Mouse (Mus musculus): Measurements from ENCODE around the gene Rpp25. TPM values are rescaled to one million over a fixed set of nuclear protein-coding genes. Genes with fewer than 3 reads are reported as not detected.

Rpp25 gene
- polyA plus RNA-seq, 1 experiment: 0.22 TPM

DNA sequence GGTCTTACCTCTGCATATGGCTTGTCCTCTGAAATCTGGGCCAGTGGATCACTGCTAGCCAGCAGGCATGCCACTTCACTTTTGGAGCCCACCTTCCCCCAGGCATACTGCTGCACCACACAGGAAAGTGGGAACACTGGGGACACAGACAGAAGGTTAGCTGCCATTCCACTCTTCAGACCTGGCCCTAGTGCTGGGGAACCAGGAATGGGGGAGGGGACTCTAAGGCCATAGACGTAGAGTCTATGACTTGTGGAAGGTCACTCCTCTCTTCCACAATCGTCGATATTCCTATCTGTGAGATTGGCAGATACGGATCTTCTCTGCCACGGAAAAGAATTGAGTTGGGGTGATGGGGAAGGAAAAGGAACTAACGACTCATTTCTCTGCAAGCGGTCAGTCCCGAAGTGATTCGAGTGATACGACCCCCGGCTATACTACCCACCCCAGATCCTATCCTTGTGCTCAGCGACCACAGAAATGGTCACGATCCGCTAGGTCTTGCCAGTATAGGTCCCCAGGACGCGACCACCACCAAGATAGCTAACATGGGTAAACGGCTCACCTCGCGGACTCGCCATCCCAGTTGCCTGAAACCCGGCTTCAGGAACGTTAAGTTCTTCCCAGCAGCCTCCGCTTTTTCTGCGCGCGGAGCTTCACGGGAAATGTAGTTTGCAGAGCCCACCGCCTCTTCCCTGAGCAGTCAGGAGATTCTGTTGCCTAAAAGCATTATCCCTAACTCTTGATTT is 48.5 kb downstream of the Rpp25 start, which contains the start of gene Mpi:
Gene Mpi, minus strand, starts transcription at position 625 of the 749 bp plus-strand sequence.
- H3K4me1 ChIP-seq (ENCODE audit: control insufficient read depth, insufficient read depth, insufficient read length): peaks cover 3% of the 10 kb centered on the region; the same call in 1 of the 2 replicates
- peak within 1 kb of the TSS; percentile 91 for H3K4me3 ChIP-seq (ENCODE audit: extremely low read depth, insufficient read depth, insufficient read length)
- TF ChIP-seq CTCF (IDR thresholded peaks at IDR 0.05; ENCODE audit: extremely low read depth, insufficient read depth, insufficient read length, insufficient replicate concordance) (no peak), POLR2A (IDR thresholded peaks at IDR 0.05; ENCODE audit: low read depth, low read length) (no peak)
- H3K27ac ChIP-seq (ENCODE audit: insufficient read depth, low read length): no peak within 1 kb of the TSS
- WGBS: under 1% methylated on average over 28 of the region's 28 CpGs
- no peaks in the 10 kb centered on the region for H3K27me3 ChIP-seq (ENCODE audit: control insufficient read depth, insufficient read depth, low read length)
- DNase-seq (ENCODE audit: low read depth in 1 of 2, low spot score in 2 of 2): peak in 1 of 2 experiments; percentile 60
- peaks cover 2% of the 10 kb centered on the region; the same call in 1 of the 2 replicates for H3K36me3 ChIP-seq (ENCODE audit: control insufficient read depth, insufficient read depth, low read length)

DNA sequence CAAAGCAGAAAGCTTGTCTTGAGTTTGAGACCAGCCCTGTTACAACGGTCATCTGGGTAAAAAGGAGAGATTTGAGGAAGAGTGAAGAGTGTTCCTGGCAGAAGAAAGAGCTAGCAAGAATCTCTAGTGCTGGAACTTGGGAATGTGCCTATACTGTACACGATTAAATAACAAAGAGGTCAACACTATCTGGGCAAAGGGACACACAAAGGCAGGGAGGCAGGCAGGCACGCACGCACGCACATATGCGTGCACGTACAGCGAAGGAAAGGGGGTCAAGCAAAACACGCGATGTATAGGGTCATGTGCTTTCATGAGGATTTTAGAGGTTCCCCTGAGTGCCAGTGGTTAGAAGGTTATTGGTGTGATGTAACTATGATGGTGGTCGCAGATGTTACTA is 49.3 kb downstream of the Rpp25 start:
- Histone ChIP-seq H3K27ac (ENCODE audit: insufficient read depth, low read length) (no peak overlapping the region), H3K27me3 (ENCODE audit: control insufficient read depth, insufficient read depth, low read length) (no peaks in the 10 kb centered on the region), H3K4me3 (ENCODE audit: extremely low read depth, insufficient read depth, insufficient read length) (no peak overlapping the region), H3K36me3 (ENCODE audit: control insufficient read depth, insufficient read depth, low read length) (peaks cover 2% of the 10 kb centered on the region; the same call in 1 of the 2 replicates), H3K4me1 (ENCODE audit: control insufficient read depth, insufficient read depth, insufficient read length) (peaks cover 3% of the 10 kb centered on the region; the same call in 1 of the 2 replicates)
- TF ChIP-seq POLR2A (IDR thresholded peaks at IDR 0.05; ENCODE audit: low read depth, low read length) (no peak), CTCF (IDR thresholded peaks at IDR 0.05; ENCODE audit: extremely low read depth, insufficient read depth, insufficient read length, insufficient replicate concordance) (no peak)
- 88% methylated on average over 11 of the region's 11 CpGs for WGBS
- DNase-seq (ENCODE audit: low read depth in 1 of 2, low spot score in 2 of 2): no peak

DNA sequence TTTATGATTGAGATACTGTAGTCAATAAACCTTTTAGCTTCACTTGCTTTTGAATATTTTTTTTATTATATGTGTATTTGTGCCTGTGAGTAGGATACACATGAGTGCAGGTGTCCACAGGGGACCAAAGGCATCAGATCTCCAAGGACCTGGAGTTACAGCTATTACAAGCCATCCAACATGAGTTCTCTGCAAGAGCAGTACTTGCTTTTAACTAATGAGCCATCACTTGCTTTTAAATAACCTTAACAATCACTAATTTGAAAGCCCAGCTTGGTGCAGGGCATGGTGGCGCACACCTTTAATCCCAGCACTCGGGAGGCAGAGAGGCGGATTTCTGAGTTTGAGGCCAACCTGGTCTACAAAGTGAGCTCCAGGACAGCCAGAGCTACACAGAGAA is 50.9 kb downstream of the Rpp25 start:
- peaks cover 3% of the 10 kb centered on the region; the same call in 1 of the 2 replicates for H3K4me1 ChIP-seq (ENCODE audit: control insufficient read depth, insufficient read depth, insufficient read length)
- no peak overlapping the region for H3K27ac ChIP-seq (ENCODE audit: insufficient read depth, low read length)
- H3K4me3 ChIP-seq (ENCODE audit: extremely low read depth, insufficient read depth, insufficient read length): no peak overlapping the region
- H3K36me3 ChIP-seq (ENCODE audit: control insufficient read depth, insufficient read depth, low read length): no peaks in the 10 kb centered on the region
- 87% methylated on average over 3 of the region's 3 CpGs for WGBS
- DNase-seq (ENCODE audit: low read depth in 1 of 2, low spot score in 2 of 2): no peak
- H3K27me3 ChIP-seq (ENCODE audit: control insufficient read depth, insufficient read depth, low read length): no peaks in the 10 kb centered on the region
- TF ChIP-seq CTCF (IDR thresholded peaks at IDR 0.05; ENCODE audit: extremely low read depth, insufficient read depth, insufficient read length, insufficient replicate concordance) (no peak), POLR2A (IDR thresholded peaks at IDR 0.05; ENCODE audit: low read depth, low read length) (no peak)

Other genes starting within 250 kb of the Rpp25 start
- gene 1700017B05Rik, start 241.4 kb upstream of the Rpp25 start, polyA plus RNA-seq (2012; rRNA removed): 20.3 and 21.6 TPM in 2 replicates
- 53.8 and 67.0 TPM in 2 replicates for gene Ppcdc, start 63.9 kb upstream of the Rpp25 start, polyA plus RNA-seq (2012; rRNA removed)
- gene Scamp5, start 36.0 kb upstream of the Rpp25 start, polyA plus RNA-seq (2012; rRNA removed): 12.4 and 19.3 TPM in 2 replicates
- gene Cox5a, start 17.2 kb downstream of the Rpp25 start, polyA plus RNA-seq (2012; rRNA removed): 135 and 219 TPM in 2 replicates
- 4.1 and 14.5 TPM in 2 replicates for gene Fam219b, start 33.5 kb downstream of the Rpp25 start, polyA plus RNA-seq (2012; rRNA removed)
- gene Mpi, start 48.7 kb downstream of the Rpp25 start, polyA plus RNA-seq (2012; rRNA removed): 13.0 and 16.7 TPM in 2 replicates
- 79.2 and 88.4 TPM in 2 replicates for gene Scamp2, start 56.9 kb downstream of the Rpp25 start, polyA plus RNA-seq (2012; rRNA removed)
- 44.5 and 47.6 TPM in 2 replicates for gene Ulk3, start 85.4 kb downstream of the Rpp25 start, polyA plus RNA-seq (2012; rRNA removed)
- not detected in 2 replicates for gene Cplx3, start 102.3 kb downstream of the Rpp25 start, polyA plus RNA-seq (2012; rRNA removed)
- gene Lman1l, start 116.7 kb downstream of the Rpp25 start, polyA plus RNA-seq (2012; rRNA removed): 0.09 and 0.16 TPM in 2 replicates
- 233 and 265 TPM in 2 replicates for gene Csk, start 149.6 kb downstream of the Rpp25 start, polyA plus RNA-seq (2012; rRNA removed)
- not detected in 2 replicates for gene Cyp1a2, start 179.7 kb downstream of the Rpp25 start, polyA plus RNA-seq (2012; rRNA removed)
- gene Cyp1a1, start 183.9 kb downstream of the Rpp25 start, polyA plus RNA-seq (2012; rRNA removed): 0.13 and 0.15 TPM in 2 replicates
- 9.9 and 11.2 TPM in 2 replicates for gene Edc3, start 204.5 kb downstream of the Rpp25 start, polyA plus RNA-seq (2012; rRNA removed)